Mouse (Mus musculus) activated CD4-positive, CD25-positive, alpha-beta regulatory T cell (primary cell): ENCODE results near the gene Shisa6. TPM values are rescaled to one million over a fixed set of nuclear protein-coding genes. Genes with fewer than 3 reads are reported as not detected.

Source experiments
- polyA plus RNA-seq, 2 experiments: library from polyadenylated mRNA; unstranded; fragments of 100-300 nt; shearing (Covaris generic); gene quantifications; one replicate each; pipeline ENCODE4 v1.2.1; 2017

The Shisa6 gene
- under 1 TPM in 1 of 2 experiments, not detected in 1; 0.23 TPM for polyA plus RNA-seq

GRCm38 (mm10) chr11:66525371-66526045 lies at the start of gene Shisa6:
Gene Shisa6 (minus strand): TSS chr11:66525964.

GRCm38 (mm10) chr11:66167801-66168651 lies 357.7 kb downstream of the Shisa6 start, which contains the start of gene Dnah9:
Gene Dnah9 (minus strand): TSS chr11:66168551.

